Mouse (Mus musculus) thymus, postnatal 14 days (tissue): Measurements from ENCODE around the gene Irf2bpl.
A peak's percentile ranks its signal among the peaks of the same experiment; 100 is the strongest.

ENCODE experiments used
- DNase-seq: peaks from one replicate; pipeline ENCODE4 v3.0.0; 2021

Gene Irf2bpl

DNA sequence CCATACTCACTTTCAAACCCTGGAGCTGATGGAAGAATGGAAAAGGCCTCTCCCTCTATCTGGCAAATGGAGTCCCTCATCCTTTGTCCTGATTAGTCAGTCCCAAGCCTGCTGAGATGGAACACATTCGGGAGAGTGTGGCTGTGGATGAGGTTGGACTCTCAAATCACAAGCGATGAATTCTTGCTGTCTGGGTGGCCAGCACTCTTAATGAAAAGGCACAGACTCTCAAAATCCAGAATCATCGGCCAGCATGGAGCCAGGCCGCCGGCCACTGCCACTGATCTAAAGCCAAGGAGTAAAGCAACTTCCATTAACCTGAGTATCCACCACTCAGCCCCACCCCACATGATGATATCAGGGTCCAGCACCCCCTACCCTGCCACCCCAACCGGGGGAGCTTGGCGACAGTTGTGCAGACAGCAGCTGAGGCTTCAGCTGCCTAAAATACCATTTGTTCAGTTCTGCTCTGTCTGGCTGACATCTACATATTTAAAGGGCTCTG is 13.2 kb upstream of the Irf2bpl start:
- no peak for DNase-seq

DNA sequence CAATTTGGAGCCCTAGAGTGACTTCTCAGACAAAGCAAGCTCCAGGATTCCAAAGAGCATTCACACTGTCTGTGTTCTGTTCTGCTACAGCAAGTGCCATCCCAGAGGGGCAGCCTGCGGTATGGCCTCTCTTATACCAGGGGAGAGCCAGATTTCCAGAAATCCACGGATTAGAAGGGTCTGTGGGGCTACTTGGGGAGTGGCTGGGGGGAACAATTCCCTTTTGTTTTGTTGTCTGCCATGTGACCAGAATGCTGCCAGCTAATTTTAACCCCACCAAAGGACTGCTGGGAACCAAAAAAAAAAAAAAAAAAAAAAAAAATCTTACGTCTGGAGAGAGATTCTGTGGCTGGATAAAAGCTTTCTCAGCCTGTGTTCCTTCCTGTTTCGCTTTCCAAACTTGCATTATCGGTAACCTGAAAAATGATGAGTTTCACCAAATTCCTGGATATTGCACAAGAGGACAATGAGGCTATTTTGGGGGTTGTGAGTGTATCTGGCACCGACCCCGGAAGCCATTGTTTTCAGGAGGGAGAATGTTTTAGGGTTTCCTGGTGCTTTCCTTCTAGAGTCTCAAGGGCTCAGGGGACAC is 12.4 kb upstream of the Irf2bpl start:
- DNase-seq, result peak; percentile 42

GRCm38 (mm10) chr12:86896441-86896890 is 11.9 kb upstream of the Irf2bpl start:
- peak; percentile 45 for DNase-seq

DNA sequence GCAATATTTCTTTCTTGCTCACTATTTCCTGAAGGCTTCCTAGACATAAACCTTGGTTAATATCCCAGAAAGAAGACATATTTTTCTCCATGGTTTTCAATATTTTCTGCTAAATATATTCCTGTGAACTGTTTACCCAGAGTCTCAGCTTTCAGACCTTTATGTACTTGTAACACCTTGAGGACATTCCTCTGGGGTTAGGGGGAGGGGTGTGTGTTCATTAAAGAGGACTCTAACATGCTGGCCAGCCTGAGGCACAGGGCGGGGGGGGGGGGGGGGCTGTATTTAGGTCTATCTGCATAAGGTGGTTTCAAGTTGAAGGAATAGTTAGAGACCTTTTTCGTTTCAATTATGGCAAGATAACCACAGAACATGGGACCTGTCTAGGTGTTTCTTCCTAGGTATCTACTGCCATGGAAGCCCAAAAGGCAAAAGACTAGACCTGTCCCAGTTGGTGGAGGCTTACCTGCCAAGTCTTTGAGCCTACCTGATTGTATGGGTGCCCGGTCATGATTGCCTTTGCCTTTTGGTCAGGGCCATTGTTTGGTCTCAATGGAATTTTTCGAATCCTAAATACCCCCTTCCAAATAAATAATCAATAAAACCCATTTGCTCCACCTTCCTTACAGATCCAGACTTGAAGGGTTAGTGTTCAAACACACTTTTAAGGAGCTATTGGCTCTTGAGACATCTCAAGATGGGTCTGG is 11.3 kb upstream of the Irf2bpl start:
- no peak for DNase-seq

- DNase-seq, result peak; percentile 64
Observed at GRCm38 (mm10) chr12:86894841-86895428, 10.3 kb upstream of the Irf2bpl start.

- peak; percentile 97 for DNase-seq
Observed at GRCm38 (mm10) chr12:86894184-86894839, 9.7 kb upstream of the Irf2bpl start.

DNA sequence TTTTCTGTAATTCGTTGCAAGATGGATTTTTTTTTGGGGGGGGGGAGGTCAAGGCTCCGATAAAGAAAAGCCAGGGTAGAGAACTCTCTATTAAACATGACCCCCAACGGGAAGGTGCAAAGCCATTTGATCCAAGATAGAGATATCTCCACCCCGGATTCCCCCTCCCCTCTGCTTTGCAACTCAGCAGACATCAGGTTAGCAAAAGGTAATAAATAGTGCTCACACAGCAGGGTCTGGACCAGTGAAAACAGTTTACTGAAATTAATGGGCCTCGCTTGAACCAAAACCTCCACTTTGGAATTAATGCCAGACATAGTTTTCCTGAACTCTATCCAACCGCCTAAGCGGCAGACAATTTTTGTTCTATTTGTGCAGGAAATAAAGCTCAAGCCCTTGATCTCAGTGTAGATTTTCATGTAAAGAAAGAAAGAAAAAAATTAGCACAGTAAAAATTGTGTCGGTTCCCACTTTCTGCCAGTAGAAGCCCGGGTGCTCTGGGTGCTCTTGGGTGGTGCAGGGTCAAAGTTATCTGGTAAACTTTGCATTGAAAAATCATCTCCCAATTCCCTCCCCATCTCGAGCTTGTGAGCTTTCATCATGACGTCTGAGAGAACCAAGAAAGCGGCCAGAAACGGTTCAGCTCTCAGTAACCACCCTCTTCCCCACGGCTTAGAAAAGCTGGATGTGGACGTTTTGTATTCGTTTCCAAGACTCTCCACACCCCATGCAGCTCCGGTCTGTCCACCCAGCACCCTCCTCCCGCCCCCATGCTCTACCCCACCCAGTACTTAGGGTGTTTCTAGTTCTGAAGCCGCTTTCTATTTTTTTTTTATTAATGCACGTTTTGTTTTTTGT is 9.0 kb upstream of the Irf2bpl start:
- peak; percentile 55 for DNase-seq

- DNase-seq, result peak; percentile 41
Observed at GRCm38 (mm10) chr12:86892711-86893311, 8.2 kb upstream of the Irf2bpl start.

DNA sequence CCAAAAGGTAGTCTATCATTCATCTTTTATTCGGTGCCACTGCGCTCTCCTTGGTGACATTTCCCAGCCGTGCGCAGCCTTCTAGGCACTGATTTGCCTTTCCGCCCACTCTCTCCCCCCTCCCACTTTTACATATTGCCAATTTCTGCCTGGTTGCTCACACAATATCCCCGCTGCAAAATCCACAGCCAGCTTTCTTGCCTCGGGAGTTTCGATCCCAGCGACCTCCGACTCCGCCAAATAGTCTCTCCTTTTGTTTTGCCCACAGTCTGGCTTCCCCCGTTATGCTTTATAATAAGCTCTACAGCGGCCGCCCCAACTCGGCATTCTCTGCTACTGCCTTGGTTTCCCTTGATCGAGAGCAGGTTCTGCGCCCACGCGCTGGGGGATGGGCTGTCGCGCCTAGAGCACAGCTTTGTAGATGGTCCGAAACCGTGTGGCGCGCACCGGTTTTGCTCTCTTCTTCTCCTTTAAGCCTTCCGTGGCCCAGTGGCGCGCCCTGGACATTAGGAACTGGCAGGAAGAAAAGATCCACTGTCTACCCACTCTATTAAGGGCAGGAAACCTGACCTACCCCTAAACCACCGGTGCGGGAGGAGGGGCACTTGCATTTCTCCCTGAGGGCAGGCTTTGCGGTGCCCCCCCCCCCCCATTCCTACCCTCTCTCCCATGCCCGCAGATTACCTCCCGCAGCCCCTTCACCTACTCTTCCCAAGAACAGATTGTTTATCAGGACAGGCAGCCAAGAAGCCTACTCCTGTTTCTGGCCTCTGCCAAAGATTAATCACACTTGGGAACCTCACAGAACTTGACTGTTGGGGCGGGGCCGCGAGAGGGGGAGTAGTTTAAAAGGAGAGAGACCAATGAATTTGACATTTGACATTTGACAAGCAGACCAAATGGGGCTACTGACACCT is 7.4 kb upstream of the Irf2bpl start:
- DNase-seq, result peak; percentile 88

GRCm38 (mm10) chr12:86891454-86891785 is 6.8 kb upstream of the Irf2bpl start:
- peak; percentile 39 for DNase-seq

GRCm38 (mm10) chr12:86890796-86891301 is 6.3 kb upstream of the Irf2bpl start:
- peak; percentile 59 for DNase-seq

GRCm38 (mm10) chr12:86890091-86890720 is 5.6 kb upstream of the Irf2bpl start:
- DNase-seq, result no peak

- DNase-seq, result peak; percentile 32
Observed at GRCm38 (mm10) chr12:86889103-86889644, 4.6 kb upstream of the Irf2bpl start.

GRCm38 (mm10) chr12:86888130-86889069 is 3.8 kb upstream of the Irf2bpl start:
- DNase-seq, result peak; percentile 87

GRCm38 (mm10) chr12:86887381-86888129 is 3.0 kb upstream of the Irf2bpl start:
- DNase-seq, result no peak

GRCm38 (mm10) chr12:86886446-86886965 is 1.9 kb upstream of the Irf2bpl start:
- DNase-seq, result no peak

DNA sequence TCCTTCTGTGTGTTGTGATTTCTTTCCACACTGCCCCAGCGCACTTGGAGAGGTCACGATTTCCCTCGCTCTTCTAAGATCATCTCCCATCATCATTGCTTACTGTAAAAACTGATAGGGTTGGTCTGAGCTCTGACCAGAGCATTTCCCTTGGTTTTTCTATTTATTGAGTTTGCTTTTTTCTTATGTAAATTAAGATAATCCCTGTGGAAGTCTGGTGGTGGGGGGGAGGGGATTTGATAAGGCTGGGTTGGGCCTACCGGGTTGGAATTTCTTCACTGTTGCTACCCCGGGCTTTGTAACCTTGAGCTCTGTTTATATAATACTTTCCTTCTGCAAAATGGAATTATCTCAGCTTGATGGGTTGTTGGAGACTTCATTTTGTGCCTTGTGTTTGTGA is 1.1 kb upstream of the Irf2bpl start:
- no peak for DNase-seq

DNA sequence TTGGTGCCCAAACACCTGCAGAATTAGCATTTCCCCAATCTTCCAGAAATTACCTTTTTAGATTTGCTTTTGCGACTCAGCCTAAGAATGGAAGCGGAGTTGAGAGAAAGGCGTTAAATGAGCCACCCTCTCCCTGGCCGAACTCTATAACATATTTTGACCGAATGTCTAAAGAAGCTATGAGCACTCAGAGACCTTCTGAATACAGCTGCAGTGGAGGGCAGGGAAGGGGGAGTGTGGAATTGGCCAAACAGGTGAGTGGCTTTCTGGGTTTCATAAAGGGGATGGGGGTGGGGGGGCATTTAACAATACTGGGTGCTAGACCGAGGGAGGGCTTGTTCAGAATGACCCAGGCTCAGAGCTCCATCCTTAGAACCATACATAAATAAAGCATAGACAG is 738 bp upstream of the Irf2bpl start:
- no peak for DNase-seq
